Mouse (Mus musculus) lung, adult 2 months (tissue): Measurements from ENCODE around the gene Cd209c.

Source experiments
- CTCF ChIP-seq: fragments of 200-500 bp; IDR thresholded peaks from 2 replicates; pipeline ENCODE4 v1.5.1; 2011; ENCODE audit warnings: mild to moderate bottlenecking, low read length, control low read depth; ENCODE audit not compliant: insufficient read depth
- POLR2A ChIP-seq: fragments of 200-500 bp; IDR thresholded peaks from 2 replicates; pipeline ENCODE4 v1.6.1; 2011; ENCODE audit warnings: low read depth, mild to moderate bottlenecking, control low read depth, low read length, borderline replicate concordance; ENCODE audit errors: extremely low read depth

DNA sequence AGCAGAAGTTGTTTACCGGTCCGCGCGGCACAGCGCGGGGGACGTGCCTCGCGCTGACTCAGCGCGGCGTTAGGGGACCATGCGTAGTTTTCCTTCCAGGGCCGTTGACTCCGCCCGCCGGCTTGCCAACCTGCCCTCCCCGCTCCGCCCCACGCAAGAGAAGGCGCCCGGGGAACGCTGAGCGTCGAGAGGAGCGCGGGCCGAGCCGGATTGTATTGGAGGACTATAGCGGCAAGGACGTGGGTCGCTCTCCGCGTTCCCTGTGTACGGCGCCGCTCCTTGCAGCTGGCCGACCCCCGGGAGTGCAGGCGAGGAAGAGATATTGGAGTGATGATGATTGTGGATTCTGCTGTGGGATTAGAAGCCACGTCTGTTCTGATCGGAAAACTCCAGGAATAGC is 39.7 kb upstream of the Cd209c start:
- TF ChIP-seq POLR2A (no peak), CTCF (no peak)
